Mouse (Mus musculus): ENCODE data around the gene Fam205c. TPM values are rescaled to one million over a fixed set of nuclear protein-coding genes. Genes with fewer than 3 reads are reported as not detected.
A peak's percentile ranks its signal among the peaks of the same experiment; 100 is the strongest.
"Not testable (repeated sequence)": the region's sequence is repeated elsewhere in the genome, so short reads cannot be mapped to it uniquely, and the experiment has no call there.

Gene Fam205c
- polyA plus RNA-seq, 1 experiment, result not detected

GRCm38 (mm10) chr4:42891176-42891575 lies 17.1 kb upstream of the Fam205c start:
- no peak for TF ChIP-seq GATA1 (IDR thresholded peaks at IDR 0.05; ENCODE audit: low read length)

DNA sequence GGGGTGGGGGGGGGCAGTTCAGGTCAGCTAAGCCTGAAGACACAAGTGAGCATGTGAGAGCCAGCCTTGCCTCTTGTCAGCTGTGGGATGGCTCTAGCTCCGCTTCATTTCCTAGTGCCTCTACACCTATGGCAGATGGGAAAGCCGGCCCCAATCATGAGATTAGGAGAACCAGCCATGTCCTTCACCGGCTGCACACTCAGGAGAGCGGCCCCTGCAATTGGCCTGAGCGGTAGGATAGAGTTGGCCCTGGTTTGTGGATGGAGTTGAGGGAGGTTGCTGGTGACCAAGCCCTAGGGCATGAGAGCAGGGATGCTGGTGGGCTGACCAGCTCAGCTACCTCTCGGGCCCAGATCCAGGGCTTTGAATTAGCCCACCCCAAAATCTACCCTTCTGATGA lies 14.8 kb upstream of the Fam205c start:
- TF ChIP-seq GATA1 (IDR thresholded peaks at IDR 0.05; ENCODE audit: low read length), result no peak

DNA sequence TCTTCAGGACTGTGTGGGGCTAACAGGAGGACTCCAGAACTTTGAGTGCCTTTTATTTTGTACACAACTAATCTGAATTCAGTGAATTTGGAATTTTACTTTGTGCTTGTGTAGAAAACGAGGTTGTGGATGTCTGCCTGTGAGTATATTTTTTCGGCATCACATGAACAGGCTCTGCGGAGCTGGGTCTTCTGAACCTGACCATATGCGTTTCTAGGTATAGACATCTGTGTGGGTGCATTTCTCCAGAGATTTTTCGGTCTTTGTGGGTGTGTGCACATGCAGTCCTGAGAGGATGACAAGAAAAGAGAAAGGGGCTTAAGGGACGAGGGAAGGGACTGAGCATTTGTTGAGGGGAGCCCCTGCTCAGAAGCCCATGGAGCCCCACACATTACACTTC lies 12.9 kb upstream of the Fam205c start:
- TF ChIP-seq GATA1 (IDR thresholded peaks at IDR 0.05; ENCODE audit: low read length), result no peak

DNA sequence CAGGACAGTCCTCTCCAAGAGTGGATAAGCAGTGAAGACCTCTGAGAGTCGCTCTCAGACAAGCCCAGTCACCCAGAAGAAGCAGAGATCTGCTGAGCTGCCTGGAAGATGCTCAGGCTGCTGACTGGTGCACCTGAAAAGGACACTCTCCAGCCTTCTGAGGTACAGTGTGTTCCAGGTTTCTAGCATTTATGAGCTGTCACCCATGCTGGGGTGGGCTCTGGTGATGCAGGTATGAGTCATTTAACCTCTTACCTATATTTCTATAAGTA lies 6.6 kb upstream of the Fam205c start:
- TF ChIP-seq GATA1 (IDR thresholded peaks at IDR 0.05; ENCODE audit: low read length), result no peak

- peak; percentile 92 for TF ChIP-seq GATA1 (IDR thresholded peaks at IDR 0.05; ENCODE audit: low read length)
These were observed 6.0 kb upstream of the Fam205c start for GRCm38 (mm10) chr4:42879829-42880676.

GRCm38 (mm10) chr4:42877657-42878056 lies 3.6 kb upstream of the Fam205c start:
- TF ChIP-seq GATA1 (IDR thresholded peaks at IDR 0.05; ENCODE audit: low read length), result no peak

DNA sequence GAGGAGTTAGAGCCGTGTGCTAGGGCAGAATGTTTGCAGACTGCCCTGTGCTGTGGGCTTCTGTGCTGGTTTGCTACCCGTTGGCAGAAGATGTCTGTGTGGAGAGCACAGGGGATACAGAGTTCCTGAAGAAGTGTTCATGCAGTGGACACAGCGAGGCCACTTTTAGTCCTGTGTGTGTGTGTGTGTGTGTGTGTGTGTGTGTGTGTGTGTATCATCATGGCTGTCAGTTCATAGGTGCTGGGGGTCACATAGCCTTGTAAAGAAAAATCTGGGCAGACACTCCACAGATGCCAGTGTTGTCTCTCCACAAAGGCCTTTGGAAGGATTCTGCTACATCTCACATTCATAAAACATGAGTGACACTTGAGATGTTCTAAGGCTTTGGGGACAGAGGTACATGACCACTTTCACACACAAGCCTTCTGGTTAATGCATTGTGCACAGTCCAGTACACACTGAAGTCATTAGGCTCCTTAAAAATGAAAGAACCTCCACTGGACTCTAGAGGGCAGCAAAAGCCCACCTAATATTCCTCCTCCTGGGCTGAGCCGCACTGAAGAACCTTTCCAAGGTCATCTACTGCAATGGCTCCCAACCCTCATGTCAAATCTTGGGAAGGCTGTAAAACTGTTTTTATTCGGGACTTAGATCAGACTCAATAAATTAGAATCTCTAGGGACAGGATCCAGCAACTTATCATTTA lies 2.7 kb upstream of the Fam205c start:
- no peak for TF ChIP-seq GATA1 (IDR thresholded peaks at IDR 0.05; ENCODE audit: low read length)

- TF ChIP-seq GATA1 (IDR thresholded peaks at IDR 0.05; ENCODE audit: low read length), result no peak
These were observed 1.1 kb downstream of the Fam205c start for GRCm38 (mm10) chr4:42872746-42873435.

DNA sequence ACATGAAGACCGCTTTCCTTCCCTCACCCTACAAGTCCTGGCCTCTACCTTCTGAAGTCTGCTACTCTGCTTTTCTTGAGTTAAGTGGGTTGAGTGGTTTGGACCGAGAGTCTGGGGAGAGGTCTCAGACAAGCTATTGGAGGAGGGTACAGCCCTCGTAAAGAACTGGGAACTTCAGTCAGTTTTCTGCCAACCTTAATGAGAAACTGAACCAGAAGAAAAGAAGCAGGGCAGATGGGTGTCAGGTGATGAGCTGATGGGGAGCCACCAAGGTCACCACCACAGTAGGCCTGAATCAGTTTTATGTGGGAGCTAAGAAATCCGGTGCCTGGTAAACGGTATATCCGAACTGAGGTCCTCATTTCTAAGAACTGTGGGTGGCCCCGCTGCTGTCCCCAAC lies 1.9 kb downstream of the Fam205c start:
- TF ChIP-seq GATA1 (IDR thresholded peaks at IDR 0.05; ENCODE audit: low read length), result no peak

DNA sequence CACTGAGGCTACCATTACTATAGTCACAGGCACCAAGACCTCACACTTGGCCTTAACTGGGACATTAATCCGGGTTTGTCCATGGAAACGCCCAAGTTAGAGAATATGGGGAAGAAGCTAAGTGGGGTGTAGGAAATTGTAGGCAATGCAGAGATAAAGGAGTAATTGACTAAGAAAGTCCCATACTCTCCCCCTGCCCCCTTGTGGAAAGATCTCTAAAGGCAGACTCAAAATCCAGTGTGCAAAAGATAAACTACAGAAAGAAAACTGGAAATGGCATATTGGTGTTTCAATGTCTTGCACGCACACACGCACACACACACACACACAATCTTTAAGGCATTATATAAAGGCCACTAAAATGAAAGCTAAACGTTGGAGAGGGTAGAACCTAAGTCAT lies 3.3 kb downstream of the Fam205c start:
- TF ChIP-seq GATA1 (IDR thresholded peaks at IDR 0.05; ENCODE audit: low read length), result no peak

DNA sequence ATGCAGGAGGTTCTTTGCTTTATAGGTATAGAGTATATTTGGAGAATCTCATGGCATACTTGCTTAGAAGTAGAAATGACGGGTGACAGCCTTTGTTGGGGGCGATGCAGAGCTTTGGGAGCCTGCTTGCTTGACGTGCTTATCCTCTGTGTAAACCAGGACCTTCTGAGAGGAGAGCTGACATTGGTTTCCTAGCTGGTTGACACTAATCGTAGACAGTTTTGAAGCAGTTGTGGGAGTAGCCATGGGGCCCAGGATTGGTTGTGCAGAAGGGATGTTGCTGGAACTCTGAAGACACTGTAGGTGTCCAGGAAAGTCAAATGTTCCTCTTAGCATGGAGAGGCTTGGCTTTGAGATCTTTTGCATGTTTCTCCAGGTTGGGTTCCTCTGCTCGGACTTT lies 5.8 kb downstream of the Fam205c start:
- no peak for TF ChIP-seq GATA1 (IDR thresholded peaks at IDR 0.05; ENCODE audit: low read length)

GRCm38 (mm10) chr4:42867390-42867789 lies 6.6 kb downstream of the Fam205c start:
- TF ChIP-seq GATA1 (IDR thresholded peaks at IDR 0.05; ENCODE audit: low read length), result peak; percentile 77

GRCm38 (mm10) chr4:42856671-42857070 lies 17.4 kb downstream of the Fam205c start, which contains the start of gene Gm12394:
Gene Gm12394, minus strand, starts transcription at chr4:42856771.
- TF ChIP-seq GATA1 (IDR thresholded peaks at IDR 0.05; ENCODE audit: low read length), result not testable (repeated sequence)

DNA sequence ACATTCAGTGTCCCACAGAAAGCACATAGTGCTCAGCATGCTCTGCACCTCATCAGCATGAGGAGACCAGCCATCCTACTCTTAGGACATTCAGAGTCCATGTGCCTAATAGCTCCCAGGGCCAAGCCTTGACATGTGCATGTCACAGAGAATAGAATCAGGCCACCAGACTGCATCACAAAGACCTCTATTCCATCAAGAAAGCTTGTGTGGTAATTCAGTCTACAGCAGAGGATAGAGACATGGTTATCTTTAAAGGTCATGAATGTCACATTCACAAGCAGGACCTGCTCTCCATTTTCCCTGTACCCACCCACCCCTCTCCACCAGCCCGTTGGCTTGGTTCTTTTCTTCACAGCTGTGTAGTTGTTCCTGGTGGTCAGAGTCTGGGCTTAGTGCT lies 20.2 kb downstream of the Fam205c start, which contains the start of gene Fam205a1:
Gene Fam205a1, minus strand, starts transcription at position 101 of the 400 bp plus-strand sequence.
- TF ChIP-seq GATA1 (IDR thresholded peaks at IDR 0.05; ENCODE audit: low read length), result not testable (repeated sequence)

Other genes with a start within 250 kb of the Fam205c start
- not detected in 2 replicates for gene Gm2564, start 244.5 kb downstream of the Fam205c start, polyA plus RNA-seq (2012)
- gene Ccl27b, start 219.0 kb downstream of the Fam205c start, polyA plus RNA-seq (2012), result not detected in 2 replicates
- gene Il11ra2, start 212.3 kb downstream of the Fam205c start, polyA plus RNA-seq (2012), result not detected in 2 replicates
- gene 4930578G10Rik, start 138.7 kb downstream of the Fam205c start, polyA plus RNA-seq (2012), result not detected in 2 replicates
- gene Ccl19, start 117.7 kb downstream of the Fam205c start, polyA plus RNA-seq (2012), result not detected in 2 replicates
- not detected in 2 replicates for gene Ccl21a, start 100.2 kb downstream of the Fam205c start, polyA plus RNA-seq (2012)
- 0.02 and 0.05 TPM in 2 replicates for gene Fam205a1, start 20.3 kb downstream of the Fam205c start, polyA plus RNA-seq (2012)
- 0.02 TPM in 1 of 2 replicates, not detected in the other for gene Gm12394, start 17.5 kb downstream of the Fam205c start, polyA plus RNA-seq (2012)
- 0.04 and 0.11 TPM in 2 replicates for gene Phf24, start 42.4 kb upstream of the Fam205c start, polyA plus RNA-seq (2012)
- gene Dnajb5, start 75.6 kb upstream of the Fam205c start, polyA plus RNA-seq (2012), result 0.63 and 0.84 TPM in 2 replicates
- not detected in 2 replicates for gene 1700022I11Rik, start 95.4 kb upstream of the Fam205c start, polyA plus RNA-seq (2012)
- 276 and 427 TPM in 2 replicates for gene Vcp, start 126.3 kb upstream of the Fam205c start, polyA plus RNA-seq (2012)
- 5.6 and 8.7 TPM in 2 replicates for gene Fancg, start 136.3 kb upstream of the Fam205c start, polyA plus RNA-seq (2012)
- gene Pigo, start 151.6 kb upstream of the Fam205c start, polyA plus RNA-seq (2012), result 8.1 and 14.8 TPM in 2 replicates
- 193 and 244 TPM in 2 replicates for gene Stoml2, start 157.5 kb upstream of the Fam205c start, polyA plus RNA-seq (2012)
- 13.8 and 15.6 TPM in 2 replicates for gene Fam214b, start 172.0 kb upstream of the Fam205c start, polyA plus RNA-seq (2012)
- gene Unc13b, start 184.7 kb upstream of the Fam205c start, polyA plus RNA-seq (2012), result 0.16 TPM in 1 of 2 replicates, not detected in the other

Data from G1E-ER4 (cell line).